Mouse (Mus musculus): ENCODE measurements around the gene Sh2b1.
"Not testable (repeated sequence)": the region's sequence is repeated elsewhere in the genome, so short reads cannot be mapped to it uniquely, and the experiment has no call there.

The Sh2b1 gene

GRCm38 (mm10) chr7:126474993-126475581, at the start of gene Sh2b1:
Gene Sh2b1 (minus strand): TSS chr7:126475424.
- peak; percentile 82 to 84 for DNase-seq (ENCODE audit: low spot score in 2 of 2)

- DNase-seq (ENCODE audit: low spot score in 2 of 2), result no peak
Measured at GRCm38 (mm10) chr7:126523316-126523715, 48.1 kb upstream of the Sh2b1 start.

DNA sequence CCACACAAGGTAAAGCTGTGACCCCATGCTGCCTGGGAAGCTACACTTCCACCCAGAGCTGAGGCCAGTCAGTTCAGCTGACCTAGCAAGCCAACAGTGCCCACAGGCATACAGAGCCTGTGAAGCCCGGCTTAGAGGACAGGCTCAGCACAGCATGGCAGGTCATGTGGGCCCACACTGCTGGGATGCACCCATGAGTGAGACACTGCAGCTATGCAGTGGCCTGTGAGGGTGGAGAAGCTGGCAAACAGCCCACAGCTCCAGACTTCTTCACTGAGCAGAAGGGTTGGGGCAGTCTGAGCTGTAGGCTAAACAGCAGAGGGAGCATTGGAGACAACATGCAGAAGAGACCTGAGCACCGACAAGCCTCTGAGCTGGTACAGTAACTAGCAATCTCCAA, 44.3 kb upstream of the Sh2b1 start:
- no peak for DNase-seq (ENCODE audit: low spot score in 2 of 2)

DNA sequence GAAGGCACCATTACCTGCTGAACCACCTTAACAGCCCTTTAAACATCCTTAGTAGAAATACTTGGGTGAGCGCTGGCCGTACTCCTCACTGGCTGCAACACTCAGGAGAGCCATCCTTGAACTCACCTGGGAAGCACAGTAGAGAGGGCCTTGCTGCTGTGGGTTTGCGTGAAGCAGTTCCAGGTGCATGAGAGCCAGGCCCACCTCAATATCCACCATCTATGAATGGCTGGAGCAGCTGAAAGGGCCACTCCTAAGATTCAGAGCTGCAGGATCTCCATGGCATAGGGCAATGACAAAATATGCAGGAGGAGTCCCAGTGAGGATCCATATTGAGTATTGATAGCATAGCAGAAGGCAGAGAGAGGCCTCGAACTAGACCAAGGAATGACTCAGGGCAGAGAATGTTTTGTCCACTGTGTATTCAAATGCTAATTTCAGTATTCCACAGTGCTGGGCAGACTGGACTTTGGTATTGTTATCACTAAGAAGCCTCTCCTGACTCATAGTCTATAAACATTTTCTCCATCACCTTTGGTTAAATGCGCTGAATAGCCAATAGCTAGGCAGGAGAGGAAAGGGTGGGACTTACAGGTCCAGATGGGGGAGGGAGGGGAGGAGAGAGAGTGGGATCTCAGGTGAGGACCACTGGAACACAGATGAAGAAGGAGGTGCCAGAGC, 43.2 kb upstream of the Sh2b1 start:
- no peak for DNase-seq (ENCODE audit: low spot score in 2 of 2)

DNA sequence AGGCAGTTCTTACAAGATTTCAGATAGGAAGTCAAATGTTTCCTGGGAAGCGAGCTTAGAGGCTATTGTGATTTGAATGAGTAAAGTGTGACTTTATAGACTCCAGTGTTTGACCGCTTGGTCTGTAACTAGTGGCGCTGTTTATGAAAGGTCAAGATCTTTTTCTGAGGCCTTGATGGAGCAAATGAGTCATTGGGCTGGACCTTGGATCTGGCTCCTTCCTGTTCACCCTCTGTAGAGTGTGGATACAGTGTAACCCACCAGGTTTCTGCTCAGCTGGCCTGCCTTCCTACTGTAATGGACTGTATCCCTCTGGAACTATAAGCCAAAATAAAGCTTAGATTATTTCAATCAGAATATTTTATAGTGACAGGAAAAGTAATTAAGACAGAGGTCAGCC, 36.1 kb upstream of the Sh2b1 start:
- DNase-seq (ENCODE audit: low spot score in 2 of 2), result no peak

DNA sequence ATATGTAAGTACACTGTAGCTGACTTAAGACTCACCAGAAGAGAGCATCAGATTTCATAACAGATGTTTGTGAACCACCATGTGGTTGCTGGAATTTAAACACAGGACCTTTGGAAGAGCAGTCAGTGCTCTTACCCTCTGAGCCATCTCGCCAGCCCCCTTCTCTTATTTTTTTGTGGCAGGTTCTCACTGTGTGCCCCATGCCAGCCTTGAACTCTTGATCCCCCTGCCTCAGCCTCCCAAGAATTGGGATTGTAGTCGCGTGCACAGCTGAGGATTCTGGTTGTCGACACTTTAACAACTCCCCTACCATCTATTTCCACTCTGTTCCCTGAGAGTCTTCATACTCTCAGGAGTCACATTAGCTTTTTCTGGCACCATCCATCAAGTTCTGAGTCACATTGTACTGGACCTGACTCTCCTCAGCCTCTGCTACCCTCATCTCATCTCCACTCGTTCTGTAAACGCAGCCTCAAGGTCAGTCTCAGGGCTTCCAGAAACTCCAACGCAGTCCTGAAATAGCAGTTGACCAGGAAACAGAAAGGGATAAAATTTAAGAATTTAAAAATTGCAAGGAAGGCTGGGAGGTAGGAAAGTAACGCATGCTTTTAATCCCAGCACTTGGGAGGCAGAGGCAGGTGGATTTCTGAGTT, 32.0 kb upstream of the Sh2b1 start:
- no peak for DNase-seq (ENCODE audit: low spot score in 2 of 2)

DNA sequence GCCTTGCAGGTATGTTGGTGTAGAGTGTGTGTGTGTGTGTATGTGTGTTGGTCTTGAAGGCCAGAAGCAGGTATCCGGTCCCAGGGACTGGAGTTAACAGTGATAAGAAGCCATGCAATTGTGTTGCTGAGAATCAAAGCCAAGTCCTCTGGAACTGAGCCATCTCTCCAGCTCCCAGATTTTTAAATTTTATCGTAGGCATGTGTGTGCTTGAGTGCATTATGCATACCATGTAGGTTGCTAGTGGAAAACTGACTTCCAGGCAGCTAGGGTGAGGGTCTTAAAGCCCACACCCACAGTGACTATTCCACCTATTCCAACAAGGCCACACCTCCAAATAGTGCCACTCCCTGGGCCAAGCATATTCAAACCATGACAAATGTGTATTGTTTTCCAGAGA, 29.7 kb upstream of the Sh2b1 start:
- DNase-seq (ENCODE audit: low spot score in 2 of 2), result no peak

DNA sequence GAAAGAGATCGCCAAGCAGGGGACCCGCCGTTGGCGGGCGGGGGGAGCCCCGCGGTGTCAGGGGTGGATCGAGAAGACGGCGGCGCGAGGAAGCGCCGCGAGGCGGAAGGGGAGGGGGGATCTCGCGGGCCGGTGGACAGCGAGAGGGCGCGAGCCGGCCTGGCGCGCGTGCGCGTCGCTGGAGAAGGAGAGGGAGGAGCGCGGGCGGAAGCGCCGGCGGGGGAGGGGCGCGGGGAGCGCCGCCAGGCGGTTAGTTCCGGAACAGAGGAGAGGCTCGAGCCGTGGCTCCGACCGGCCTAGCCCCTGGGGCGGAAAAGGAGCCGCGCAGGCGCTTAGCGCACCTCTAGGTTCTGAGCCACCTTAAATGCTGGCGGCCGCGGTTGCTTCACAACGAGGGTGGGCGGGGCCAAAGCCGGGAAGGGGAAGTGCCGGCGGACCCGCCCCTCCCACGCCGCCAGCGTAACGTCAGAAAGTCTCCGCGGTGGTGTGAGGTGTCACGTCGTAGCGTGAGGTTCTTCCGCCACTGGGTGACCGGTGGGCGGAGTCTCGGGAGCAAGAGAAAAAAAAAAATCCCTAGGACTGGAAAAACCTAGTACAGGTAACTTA, 28.2 kb upstream of the Sh2b1 start, which contains the start of gene Atxn2l:
Gene Atxn2l (minus strand): TSS at position 165 of the 606 bp plus-strand sequence.
- peak; percentile 98 to 99 for DNase-seq (ENCODE audit: low spot score in 2 of 2)

GRCm38 (mm10) chr7:126502751-126503150, 27.5 kb upstream of the Sh2b1 start:
- no peak for DNase-seq (ENCODE audit: low spot score in 2 of 2)

DNA sequence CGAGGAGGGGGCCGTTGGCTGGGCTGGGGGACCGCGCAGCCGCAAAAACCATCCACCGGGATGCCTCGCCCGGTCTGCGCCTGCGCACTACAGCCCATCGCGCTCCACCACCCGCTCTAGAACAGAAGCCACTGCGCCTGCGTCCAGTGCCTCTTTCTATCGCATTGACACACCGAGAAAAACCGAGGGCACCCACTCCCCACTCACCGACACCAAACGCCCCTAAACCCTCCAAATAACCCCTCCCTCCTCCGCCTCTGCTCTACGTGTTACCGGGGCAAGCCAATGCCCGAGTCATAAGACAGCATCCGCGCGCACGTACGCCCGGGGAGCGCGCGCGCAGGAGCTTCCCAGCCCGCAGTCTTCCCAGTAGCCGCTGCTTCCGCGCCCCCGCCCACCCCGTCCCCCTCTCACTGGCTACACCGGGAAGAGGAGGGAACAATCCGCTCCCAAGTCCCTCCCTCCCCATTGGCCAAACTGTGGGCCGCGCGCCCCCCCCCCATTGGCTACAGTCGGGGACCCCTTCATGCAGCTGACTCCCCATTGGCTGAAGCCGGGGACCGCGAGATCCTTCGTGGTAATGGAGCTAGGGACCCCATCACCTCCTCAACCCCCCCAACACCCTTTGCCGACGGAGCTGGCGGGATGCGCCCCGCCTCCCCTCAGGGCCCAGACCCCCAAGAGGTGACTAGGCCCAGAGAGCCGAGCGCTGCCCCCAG, 27.0 kb upstream of the Sh2b1 start:
- peak; percentile 88 to 91 for DNase-seq (ENCODE audit: low spot score in 2 of 2)

DNA sequence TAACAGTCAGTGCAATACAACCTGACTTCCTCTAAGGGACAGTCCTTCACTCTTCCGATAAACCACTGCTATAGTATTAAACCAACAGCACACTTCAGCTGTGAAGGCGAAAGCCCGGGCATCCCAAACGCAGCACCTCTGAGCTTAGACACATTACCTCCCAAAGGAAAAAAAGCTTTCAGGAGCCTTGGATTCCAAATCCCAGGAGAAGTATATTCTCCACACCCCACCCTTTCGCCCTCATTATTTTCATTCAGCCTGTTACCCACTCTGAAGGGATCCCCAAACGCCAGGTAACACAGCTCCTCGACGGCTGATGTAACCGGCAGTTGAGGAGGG, 26.4 kb upstream of the Sh2b1 start:
- no peak for DNase-seq (ENCODE audit: low spot score in 2 of 2)

- DNase-seq (ENCODE audit: low spot score in 2 of 2), result no peak
Measured at GRCm38 (mm10) chr7:126499416-126499815, 24.2 kb upstream of the Sh2b1 start.

DNA sequence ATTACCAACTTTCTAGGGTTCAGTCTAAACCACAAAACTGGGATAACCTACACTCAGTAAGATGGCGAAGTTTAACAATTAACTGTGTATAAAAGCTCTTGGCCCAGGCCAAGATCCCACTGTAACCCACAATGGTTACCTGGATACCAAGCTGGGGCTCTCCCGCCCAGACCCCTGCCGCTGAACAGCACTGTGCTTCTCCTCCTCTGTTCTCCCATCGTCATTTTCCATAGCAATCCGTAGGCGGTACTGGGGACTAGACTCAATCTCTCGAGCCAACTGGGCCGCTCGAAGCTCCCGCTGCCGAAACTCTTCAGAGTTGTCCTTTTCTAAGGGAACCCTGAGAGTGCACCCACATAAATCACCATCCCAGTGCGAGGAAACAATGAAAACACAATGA, 22.7 kb upstream of the Sh2b1 start:
- no peak for DNase-seq (ENCODE audit: low spot score in 2 of 2)

DNA sequence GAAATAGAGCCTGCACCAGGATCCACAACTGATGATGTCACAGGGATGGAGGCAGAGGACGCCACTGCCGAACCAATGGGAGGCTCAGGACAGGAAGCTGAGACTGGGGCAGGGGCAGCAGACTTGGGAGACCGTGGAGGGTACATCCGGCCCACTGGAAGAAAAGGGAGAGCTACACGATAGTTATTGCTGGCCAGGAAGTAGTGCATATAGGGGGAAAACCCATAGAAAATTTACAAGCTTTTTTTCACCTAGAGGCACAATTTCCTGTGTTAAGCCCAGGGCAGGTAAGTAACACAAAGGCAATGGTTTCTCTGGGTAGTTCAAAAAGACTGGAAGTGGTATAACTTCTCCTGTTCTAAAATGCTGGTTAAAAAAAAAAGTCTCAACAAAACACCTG, 21.3 kb upstream of the Sh2b1 start:
- DNase-seq (ENCODE audit: low spot score in 2 of 2), result no peak

DNA sequence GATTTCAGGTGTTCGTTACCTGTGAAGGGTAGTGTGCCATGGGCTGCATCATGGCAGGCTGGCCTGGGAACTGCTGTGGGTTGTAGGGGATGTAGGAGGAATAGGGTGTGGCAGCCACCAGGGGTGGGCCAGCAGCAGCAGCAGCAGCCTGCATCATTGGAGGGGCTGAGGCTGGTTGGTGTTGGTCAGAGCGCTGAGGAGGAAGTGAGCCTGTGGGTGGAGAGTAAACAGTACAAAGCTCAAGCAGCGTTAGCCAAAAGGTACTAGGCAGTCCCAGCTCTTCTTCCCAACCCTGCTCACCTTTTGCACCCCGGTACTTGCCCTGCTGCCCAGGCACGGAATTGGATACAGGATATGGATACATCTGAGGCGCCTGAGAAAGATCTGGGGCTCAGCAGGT, 18.9 kb upstream of the Sh2b1 start:
- DNase-seq (ENCODE audit: low spot score in 2 of 2), result no peak

GRCm38 (mm10) chr7:126491973-126492372, 16.7 kb upstream of the Sh2b1 start:
- DNase-seq (ENCODE audit: low spot score in 2 of 2), result no peak

DNA sequence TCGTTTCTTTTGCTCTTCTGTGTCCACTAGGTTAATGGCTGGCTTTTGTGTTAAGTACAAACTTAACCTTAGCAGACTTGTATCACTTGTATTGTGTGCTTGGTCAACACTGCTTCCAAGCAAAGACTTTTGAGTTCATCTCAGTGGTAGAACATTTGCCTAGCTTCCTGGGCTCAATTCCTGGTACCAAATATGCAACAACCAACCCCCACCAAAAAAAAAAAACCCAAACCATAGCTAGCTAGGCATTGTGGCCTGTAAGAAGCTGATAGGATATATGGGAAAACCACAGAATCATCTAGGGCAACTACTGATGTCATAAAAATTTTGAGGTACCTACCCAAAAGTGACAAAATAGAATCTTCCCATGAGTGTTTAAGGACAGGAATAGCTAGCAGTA, 15.8 kb upstream of the Sh2b1 start:
- DNase-seq (ENCODE audit: low spot score in 2 of 2), result no peak

DNA sequence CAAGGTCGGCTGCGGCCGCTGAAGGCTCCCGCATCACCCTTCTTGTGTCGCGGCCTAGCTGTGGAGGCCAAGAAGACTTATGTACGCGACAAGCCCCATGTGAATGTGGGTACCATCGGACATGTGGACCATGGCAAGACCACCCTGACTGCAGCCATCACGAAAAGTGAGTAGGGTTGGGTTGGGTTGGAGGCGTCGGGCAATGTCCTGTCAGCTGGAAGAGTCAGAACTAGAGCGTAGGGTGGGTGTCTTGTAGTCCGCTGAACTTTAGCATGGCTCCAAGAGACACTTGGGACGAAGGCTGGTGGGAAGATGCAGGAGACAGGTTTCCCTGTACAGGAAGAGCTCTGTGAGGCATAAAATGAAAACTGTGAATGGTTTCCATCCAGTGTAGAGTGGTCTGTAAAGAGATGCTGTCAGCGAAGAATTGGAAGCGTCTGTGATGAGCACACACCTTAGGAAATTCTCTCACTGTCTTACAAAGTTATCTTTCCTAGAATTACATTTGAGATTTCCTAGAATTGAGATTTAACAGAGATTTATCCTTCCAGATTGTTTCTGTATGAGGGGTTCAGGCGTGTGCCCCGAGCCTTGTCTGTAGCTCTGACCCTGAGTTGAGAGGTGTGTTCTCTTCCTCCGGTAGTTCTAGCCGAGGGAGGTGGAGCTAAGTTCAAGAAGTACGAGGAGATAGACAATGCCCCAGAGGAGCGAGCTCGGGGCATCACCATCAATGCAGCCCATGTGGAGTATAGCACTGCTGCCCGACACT, 12.6 kb upstream of the Sh2b1 start:
- DNase-seq (ENCODE audit: low spot score in 2 of 2), result not testable (repeated sequence)

GRCm38 (mm10) chr7:126487052-126487483, 11.8 kb upstream of the Sh2b1 start, which contains the start of gene Tufm:
Gene Tufm (plus strand): TSS chr7:126487361.
- DNase-seq (ENCODE audit: low spot score in 2 of 2), result peak; percentile 97 to 99

DNA sequence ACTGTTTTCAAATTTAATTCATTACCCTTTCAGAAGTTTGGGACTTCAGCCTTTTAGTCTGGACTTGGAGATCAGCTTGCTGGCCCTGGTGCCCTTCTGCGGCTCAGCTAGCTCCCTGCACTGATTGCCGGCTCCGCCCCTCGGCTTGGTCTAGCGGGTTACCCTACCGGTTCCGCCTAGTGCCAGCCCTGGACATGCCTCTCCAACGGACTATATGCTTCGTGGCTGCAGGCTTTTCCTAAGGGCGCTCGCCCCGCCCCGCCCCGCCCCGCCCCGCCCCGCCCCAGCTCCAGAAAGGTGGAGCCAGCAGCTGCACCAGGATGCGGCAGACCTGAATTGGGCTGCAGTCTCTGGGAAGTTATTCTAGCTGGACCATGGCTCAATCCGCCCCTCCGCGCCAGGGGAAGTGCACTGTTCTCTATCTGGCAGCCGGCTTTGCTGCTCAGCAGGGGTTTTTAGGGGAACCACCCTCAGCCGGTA, 7.2 kb upstream of the Sh2b1 start:
- peak; percentile 37 to 45 for DNase-seq (ENCODE audit: low spot score in 2 of 2)

GRCm38 (mm10) chr7:126481699-126482098, 6.5 kb upstream of the Sh2b1 start:
- DNase-seq (ENCODE audit: low spot score in 2 of 2), result no peak

Data from right cerebral cortex, postnatal 36 days (tissue).